Mouse (Mus musculus) cortical plate, adult 2 months (tissue): ENCODE data around the gene Agap2. TPM values are rescaled to one million over a fixed set of nuclear protein-coding genes. Genes with fewer than 3 reads are reported as not detected.
"Not testable (repeated sequence)": the region's sequence is repeated elsewhere in the genome, so short reads cannot be mapped to it uniquely, and the experiment has no call there.

Experiments used
- H3K27ac ChIP-seq: fragments of 200-500 bp; 2 replicates; pipeline ENCODE4 v1.5.1; 2012; ENCODE audit warnings: low read length, control low read depth, inconsistent platforms; ENCODE audit not compliant: insufficient read depth
- H3K4me1 ChIP-seq: fragments of 200-500 bp; 2 replicates; pipeline ENCODE4 v1.6.1; 2011; ENCODE audit warnings: low read length; ENCODE audit not compliant: control insufficient read depth, insufficient read depth
- H3K4me3 ChIP-seq: fragments of 200-500 bp; 2 replicates; pipeline ENCODE4 v1.5.1; 2011; ENCODE audit warnings: mild to moderate bottlenecking, low read length, control low read depth; ENCODE audit not compliant: insufficient read depth
- CTCF ChIP-seq: fragments of 200-500 bp; IDR thresholded peaks from 2 replicates; pipeline ENCODE4 v1.5.1; 2011; ENCODE audit warnings: mild to moderate bottlenecking, control low read depth, low read length; ENCODE audit not compliant: insufficient read depth; ENCODE audit errors: extremely low read depth
- POLR2A ChIP-seq: fragments of 200-500 bp; IDR thresholded peaks from 2 replicates; pipeline ENCODE4 v1.6.1; 2011; ENCODE audit warnings: mild to moderate bottlenecking, low read length, control low read depth; ENCODE audit not compliant: insufficient read depth; ENCODE audit errors: extremely low read depth
- polyA plus RNA-seq: library from polyadenylated mRNA; depleted of rRNA; stranded (reverse); fragments of >200 nt; gene quantifications from 2 replicates; pipeline ENCODE4 v1.2.3, GENCODE M21; 2012

The Agap2 gene
- polyA plus RNA-seq, 1 experiment: 383 TPM

- H3K4me3 ChIP-seq: peak overlapping the region; percentile 29
- no peak overlapping the region for H3K27ac ChIP-seq
- TF ChIP-seq CTCF (no peak), POLR2A (no peak)
- H3K4me1 ChIP-seq: no peaks in the 10 kb centered on the region; the same call in 1 of the 2 replicates
Measured at GRCm38 (mm10) chr10:127058708-127059107, 16.4 kb upstream of the Agap2 start.

- TF ChIP-seq CTCF: no peak
- no peak for TF ChIP-seq POLR2A
- H3K4me1 ChIP-seq: peaks cover 1% of the 10 kb centered on the region; the same call in 1 of the 2 replicates
- no peak overlapping the region for H3K27ac ChIP-seq
- peak overlapping the region; percentile 29 for H3K4me3 ChIP-seq
Measured at GRCm38 (mm10) chr10:127059174-127059967, 15.7 kb upstream of the Agap2 start.

GRCm38 (mm10) chr10:127059968-127060916, 14.8 kb upstream of the Agap2 start, which contains the start of gene March9:
Gene March9 (minus strand): TSS chr10:127060184.
- H3K4me1 ChIP-seq: peaks cover 3% of the 10 kb centered on the region; the same call in 1 of the 2 replicates
- TF ChIP-seq POLR2A (no peak), CTCF (no peak)
- H3K27ac ChIP-seq: no peak within 1 kb of the TSS

GRCm38 (mm10) chr10:127061085-127061484, 14.0 kb upstream of the Agap2 start:
- H3K4me3 ChIP-seq: no peak overlapping the region
- H3K4me1 ChIP-seq: peaks cover 3% of the 10 kb centered on the region; the same call in 1 of the 2 replicates
- no peak for TF ChIP-seq POLR2A
- no peak for TF ChIP-seq CTCF
- no peak overlapping the region for H3K27ac ChIP-seq

More at GRCm38 (mm10) chr10:127059968-127060916, 14.8 kb upstream of the Agap2 start, which contains the start of gene March9:
- H3K4me3 ChIP-seq: peak within 1 kb of the TSS; percentile 29

DNA sequence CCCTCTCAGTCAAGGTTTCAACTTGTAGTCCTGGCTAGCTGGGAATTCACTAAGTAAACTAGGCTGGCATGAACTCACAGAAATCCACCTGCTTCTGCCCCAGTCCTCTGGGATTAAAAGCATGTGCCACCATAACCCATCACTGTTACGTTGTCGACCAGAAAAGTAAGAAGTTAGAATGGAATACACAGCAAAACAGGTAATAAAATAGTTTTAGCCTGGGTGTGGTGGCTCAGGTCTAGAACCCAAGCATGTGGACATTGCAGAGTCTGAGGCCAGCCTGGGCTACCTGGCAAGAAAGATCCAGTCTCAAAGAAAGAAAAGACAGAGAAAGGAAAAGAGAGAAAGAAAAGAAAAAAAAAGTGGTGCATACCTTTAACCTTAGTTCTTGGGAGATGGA, 13.6 kb upstream of the Agap2 start:
- Histone ChIP-seq H3K27ac (no peak overlapping the region), H3K4me1 (peaks cover 3% of the 10 kb centered on the region; the same call in 1 of the 2 replicates), H3K4me3 (no peak overlapping the region)
- no peak for TF ChIP-seq POLR2A
- TF ChIP-seq CTCF: no peak

DNA sequence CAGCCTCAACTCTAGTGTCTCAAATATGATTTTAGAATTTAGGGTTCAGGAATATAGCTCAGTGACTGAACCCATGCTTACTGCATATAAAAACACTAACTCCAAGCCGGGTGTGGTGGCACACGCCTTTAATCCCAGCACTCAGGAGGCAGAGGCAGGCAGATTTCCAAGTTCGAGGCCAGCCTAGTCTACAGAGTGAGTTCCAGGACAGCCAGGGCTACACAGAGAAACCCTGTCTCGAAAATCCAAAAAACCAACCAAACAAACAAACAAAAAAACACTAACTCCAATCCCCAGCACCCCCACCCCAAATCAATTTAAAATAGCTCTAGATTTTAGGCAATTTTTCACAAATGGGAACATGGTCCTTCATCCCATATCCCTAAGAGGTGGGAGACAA, 13.0 kb upstream of the Agap2 start:
- H3K4me3 ChIP-seq, H3K4me1 ChIP-seq, H3K27ac ChIP-seq: not testable (repeated sequence)

GRCm38 (mm10) chr10:127062503-127062902, 12.6 kb upstream of the Agap2 start:
- TF ChIP-seq CTCF (no peak), POLR2A (no peak)
- no peak overlapping the region for H3K27ac ChIP-seq
- H3K4me3 ChIP-seq: no peak overlapping the region; the same call in 1 of the 2 replicates
- H3K4me1 ChIP-seq: peaks cover 3% of the 10 kb centered on the region; the same call in 1 of the 2 replicates

DNA sequence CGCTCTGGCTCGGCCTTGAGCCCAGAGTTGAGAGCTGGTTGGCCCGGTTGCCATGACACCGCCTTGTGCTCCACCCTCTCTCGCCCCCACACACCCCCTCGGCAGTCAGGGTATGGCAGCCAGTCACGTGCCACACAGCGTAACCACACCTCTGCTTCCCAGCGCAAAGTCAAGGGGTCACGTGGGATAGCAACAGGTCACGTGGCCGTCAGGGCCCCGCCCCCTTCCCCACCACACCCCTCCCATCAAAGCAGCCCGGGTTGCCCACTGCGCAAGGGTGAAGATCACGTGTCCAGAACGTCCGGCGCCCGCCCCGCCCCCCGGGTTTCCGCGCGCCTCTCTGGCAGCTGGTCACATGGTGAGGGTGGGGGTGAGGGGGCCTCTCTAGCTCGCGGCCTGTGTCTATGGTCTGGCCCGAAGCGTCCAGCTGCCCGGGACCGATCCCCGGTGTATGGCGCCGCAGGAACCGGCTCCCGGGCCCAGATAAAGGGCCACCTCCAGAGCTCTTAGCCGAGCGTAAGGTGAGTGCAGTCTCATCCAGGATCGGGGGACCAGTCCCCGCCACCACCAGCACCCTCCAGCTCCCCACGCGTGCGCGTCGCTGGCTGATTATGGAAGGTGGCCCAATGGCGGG, 11.7 kb upstream of the Agap2 start, which contains the start of gene Cdk4:
Cdk4 (plus strand) TSS at position 296 of the 634 bp plus-strand sequence.
- H3K27ac ChIP-seq: peak within 1 kb of the TSS; percentile 48
- TF ChIP-seq CTCF (no peak), POLR2A (peak; percentile 52; the same call in 1 of the 2 replicates)
- peaks cover 3% of the 10 kb centered on the region; the same call in 1 of the 2 replicates for H3K4me1 ChIP-seq
- H3K4me3 ChIP-seq: peak within 1 kb of the TSS; percentile 78
